Mouse (Mus musculus) midbrain, postnatal 0 days (tissue): ENCODE measurements around the gene Ncbp3. TPM values are rescaled to one million over a fixed set of nuclear protein-coding genes. Genes with fewer than 3 reads are reported as not detected.
A peak's percentile ranks its signal among the peaks of the same experiment; 100 is the strongest.

Experiments used
- ATAC-seq: fragments of 200-750 bp; cut with Nextera tagmentation; 2 replicates; pipeline ENCODE4 v1.8.0; 2017; ENCODE audit warnings: moderate number of reproducible peaks, mild to moderate bottlenecking, moderate TSS enrichment, moderate library complexity; ENCODE audit not compliant: low FRiP score
- DNase-seq: peaks from one replicate; pipeline ENCODE4 v3.0.0-alpha.2; 2015; ENCODE audit warnings: low spot score
- H3K27ac ChIP-seq: fragments of 300-500 bp; sonication (generic); 2 replicates; pipeline ENCODE4 v1.5.1; 2014; ENCODE audit warnings: low read depth, mild to moderate bottlenecking, low read length, mixed read lengths
- H3K27me3 ChIP-seq: fragments of 300-500 bp; sonication (generic); 2 replicates; pipeline ENCODE4 v1.6.1; 2014; ENCODE audit warnings: low read length, control low read depth, mixed read lengths; ENCODE audit not compliant: insufficient read depth
- H3K36me3 ChIP-seq: fragments of 300-500 bp; sonication (generic); 2 replicates; pipeline ENCODE4 v1.6.1; 2014; ENCODE audit warnings: low read length, control low read depth, mixed read lengths; ENCODE audit not compliant: insufficient read depth
- H3K4me1 ChIP-seq: fragments of 300-500 bp; sonication (generic); 2 replicates; pipeline ENCODE4 v1.6.1; 2014; ENCODE audit warnings: mild to moderate bottlenecking, control low read depth, antibody characterized with exemption, low read length, mixed read lengths; ENCODE audit not compliant: insufficient read depth
- H3K4me2 ChIP-seq: fragments of 300-500 bp; sonication (generic); 2 replicates; pipeline ENCODE4 v1.6.1; 2014; ENCODE audit warnings: low read depth, mild to moderate bottlenecking, low read length, mixed read lengths; ENCODE audit not compliant: poor library complexity, severe bottlenecking
- H3K4me3 ChIP-seq: fragments of 300-500 bp; sonication (generic); 2 replicates; pipeline ENCODE4 v1.5.1; 2014; ENCODE audit warnings: low read depth, mild to moderate bottlenecking, low read length, moderate library complexity
- H3K9ac ChIP-seq: fragments of 300-500 bp; sonication (generic); replicated peaks from 2 replicates; pipeline ENCODE4 v1.6.1; 2014; ENCODE audit warnings: mild to moderate bottlenecking, low read length, moderate library complexity, mixed read lengths; ENCODE audit not compliant: poor library complexity, severe bottlenecking
- H3K9me3 ChIP-seq: fragments of 300-500 bp; sonication (generic); 2 replicates; pipeline ENCODE4 v1.6.1; 2016; ENCODE audit warnings: low read length, control low read depth
- CTCF ChIP-seq: IDR thresholded peaks from 2 replicates; pipeline ENCODE4 v1.5.1; 2016; ENCODE audit warnings: antibody characterized with exemption, mild to moderate bottlenecking
- WGBS: fragments of 180-500 bp; shearing (Covaris S2); extraction: QIAGEN DNeasy Blood & Tissue Kit; methylation state at CpG from one replicate; pipeline ENCODE4 v1.1.7; 2014; 5-methylcytosine and 5-hydroxymethylcytosine counted together
- polyA plus RNA-seq: library from polyadenylated mRNA; unstranded; fragments of >200 nt; fragmentation: Nextera tagmentation; extraction: Ambion mirVana; gene quantifications from 2 replicates; pipeline ENCODE4 v1.2.1, GENCODE M21; 2015
- total RNA-seq: library from RNA; depleted of rRNA; stranded (reverse); fragments of >200 nt; gene quantifications from 2 replicates; pipeline ENCODE4 v1.2.3, GENCODE M21; 2014

Gene Ncbp3
- total and polyA plus RNA-seq, 2 experiments from 2014 or later, result 7.2 to 7.9 TPM

- H3K9ac ChIP-seq, result no peak overlapping the region
- no peak for ATAC-seq
- H3K4me3 ChIP-seq, result no peak overlapping the region
- H3K9me3 ChIP-seq, result no peaks in the 10 kb centered on the region
- no peak overlapping the region for H3K4me2 ChIP-seq
- H3K36me3 ChIP-seq, result peaks cover 56% of the 10 kb centered on the region
- H3K27ac ChIP-seq, result no peak overlapping the region
- no peaks in the 10 kb centered on the region for H3K4me1 ChIP-seq
- peak; percentile 13 for DNase-seq
- WGBS, result 53% methylated on average over 4 of the region's 4 CpGs
- H3K27me3 ChIP-seq, result no peaks in the 10 kb centered on the region
- TF ChIP-seq CTCF, result no peak
Measured at GRCm38 (mm10) chr11:73076295-73076694, 28.7 kb downstream of the Ncbp3 start.

GRCm38 (mm10) chr11:73076733-73077132 is 29.1 kb downstream of the Ncbp3 start:
- peak; percentile 9 for DNase-seq
- H3K27ac ChIP-seq, result no peak overlapping the region
- no peaks in the 10 kb centered on the region for H3K4me1 ChIP-seq
- H3K4me2 ChIP-seq, result no peak overlapping the region
- 63% methylated on average over 4 of the region's 4 CpGs for WGBS
- H3K4me3 ChIP-seq, result no peak overlapping the region
- no peaks in the 10 kb centered on the region for H3K27me3 ChIP-seq
- H3K9ac ChIP-seq, result no peak overlapping the region
- TF ChIP-seq CTCF, result no peak
- no peak for ATAC-seq
- H3K9me3 ChIP-seq, result no peaks in the 10 kb centered on the region
- peaks cover 56% of the 10 kb centered on the region for H3K36me3 ChIP-seq

GRCm38 (mm10) chr11:73077211-73077720 is 29.7 kb downstream of the Ncbp3 start:
- no peaks in the 10 kb centered on the region for H3K4me1 ChIP-seq
- ATAC-seq (no peak), DNase-seq (peak; percentile 22)
- H3K9ac ChIP-seq, result no peak overlapping the region
- H3K36me3 ChIP-seq, result peaks cover 56% of the 10 kb centered on the region
- 57% methylated on average over 6 of the region's 6 CpGs for WGBS
- H3K9me3 ChIP-seq, result no peaks in the 10 kb centered on the region
- no peaks in the 10 kb centered on the region for H3K27me3 ChIP-seq
- no peak overlapping the region for H3K27ac ChIP-seq
- no peak overlapping the region for H3K4me3 ChIP-seq
- no peak overlapping the region for H3K4me2 ChIP-seq
- no peak for TF ChIP-seq CTCF

GRCm38 (mm10) chr11:73078615-73079014 is 31.0 kb downstream of the Ncbp3 start:
- Histone ChIP-seq H3K4me3 (no peak overlapping the region), H3K36me3 (peaks cover 48% of the 10 kb centered on the region), H3K27me3 (no peaks in the 10 kb centered on the region), H3K27ac (no peak overlapping the region), H3K9ac (no peak overlapping the region), H3K4me2 (no peak overlapping the region), H3K4me1 (no peaks in the 10 kb centered on the region), H3K9me3 (no peaks in the 10 kb centered on the region)
- TF ChIP-seq CTCF, result no peak
- WGBS, result 96% methylated on average over 8 of the region's 8 CpGs
- no peak for ATAC-seq
- DNase-seq, result no peak

- H3K9ac ChIP-seq, result no peak overlapping the region
- H3K4me1 ChIP-seq, result no peaks in the 10 kb centered on the region
- H3K4me2 ChIP-seq, result no peak overlapping the region
- TF ChIP-seq CTCF, result no peak
- DNase-seq (no peak), ATAC-seq (no peak)
- no peaks in the 10 kb centered on the region for H3K9me3 ChIP-seq
- peaks cover 42% of the 10 kb centered on the region for H3K36me3 ChIP-seq
- WGBS, result 94% methylated on average over 3 of the region's 3 CpGs
- no peaks in the 10 kb centered on the region for H3K27me3 ChIP-seq
- H3K4me3 ChIP-seq, result no peak overlapping the region
- no peak overlapping the region for H3K27ac ChIP-seq
Measured at GRCm38 (mm10) chr11:73080306-73080705, 32.7 kb downstream of the Ncbp3 start.

- H3K27ac ChIP-seq, result peak overlapping the region; percentile 8; the same call in 1 of the 2 replicates
Measured at GRCm38 (mm10) chr11:73084303-73084702, 36.7 kb downstream of the Ncbp3 start.

More at GRCm38 (mm10) chr11:73084303-73084702, 36.7 kb downstream of the Ncbp3 start:
- no peak overlapping the region for H3K9ac ChIP-seq
- H3K9me3 ChIP-seq, result no peaks in the 10 kb centered on the region
- DNase-seq, result no peak
- H3K4me1 ChIP-seq, result no peaks in the 10 kb centered on the region
- 77% methylated on average over 6 of the region's 6 CpGs for WGBS
- no peaks in the 10 kb centered on the region for H3K27me3 ChIP-seq
- H3K4me2 ChIP-seq, result no peak overlapping the region
- TF ChIP-seq CTCF, result no peak
- peaks cover 14% of the 10 kb centered on the region for H3K36me3 ChIP-seq
- ATAC-seq, result no peak
- H3K4me3 ChIP-seq, result no peak overlapping the region
